Mouse (Mus musculus) ES-E14 (cell line): ENCODE data around the gene Fbxo22. TPM values are rescaled to one million over a fixed set of nuclear protein-coding genes. Genes with fewer than 3 reads are reported as not detected.
"Not testable (repeated sequence)": the region's sequence is repeated elsewhere in the genome, so short reads cannot be mapped to it uniquely, and the experiment has no call there.

ENCODE experiments used
- DNase-seq: peaks from one replicate; pipeline ENCODE4 v3.0.0-alpha.2; 2013; ENCODE audit warnings: low read depth, low spot score
- H3K27ac ChIP-seq: 2 replicates; pipeline ENCODE4 v1.5.1; 2012; ENCODE audit warnings: low read depth, mild to moderate bottlenecking, low read length, moderate library complexity, mixed read lengths; ENCODE audit not compliant: poor library complexity, insufficient read depth, severe bottlenecking
- H3K36me3 ChIP-seq: 2 replicates; pipeline ENCODE4 v1.6.1; 2012; ENCODE audit warnings: mild to moderate bottlenecking, low read length, moderate library complexity, mixed read lengths; ENCODE audit not compliant: control insufficient read depth, poor library complexity, insufficient read depth, severe bottlenecking
- H3K4me1 ChIP-seq, 2 experiments: fragments of 150-350 bp in 1 of 2; sonication (generic) in 1 of 2; 2 replicates each; pipeline ENCODE4 v1.6.1; 2012; ENCODE audit warnings: low read length in 2 of 2, mild to moderate bottlenecking in 1 of 2, mixed read lengths in 1 of 2; ENCODE audit not compliant: control insufficient read depth in 2 of 2, insufficient read depth in 2 of 2, poor library complexity in 1 of 2
- H3K4me3 ChIP-seq, 2 experiments: fragments of 150-350 bp in 1 of 2; sonication (generic) in 1 of 2; 2 replicates each; pipeline ENCODE4 v1.5.1; 2012; ENCODE audit warnings: low read length in 2 of 2, low read depth in 1 of 2, mild to moderate bottlenecking in 1 of 2, mixed read lengths in 1 of 2; ENCODE audit not compliant: insufficient read depth in 1 of 2, poor library complexity in 1 of 2, severe bottlenecking in 1 of 2
- H3K9ac ChIP-seq: 2 replicates; pipeline ENCODE4 v1.6.1; 2012; ENCODE audit warnings: low read depth, mild to moderate bottlenecking, low read length, mixed read lengths; ENCODE audit not compliant: poor library complexity, insufficient read depth, severe bottlenecking
- H3K9me3 ChIP-seq: fragments of 150-350 bp; sonication (generic); 2 replicates; pipeline ENCODE4 v1.6.1; 2012; ENCODE audit warnings: low read depth, mild to moderate bottlenecking, low read length; ENCODE audit not compliant: control insufficient read depth, insufficient read depth
- CHD2 ChIP-seq: IDR thresholded peaks from 2 replicates; pipeline ENCODE4 v1.6.1; 2014; ENCODE audit warnings: mild to moderate bottlenecking, low read depth, low read length, inconsistent platforms
- HCFC1 ChIP-seq: IDR thresholded peaks from 2 replicates; pipeline ENCODE4 v1.6.1; 2012; ENCODE audit warnings: low read length, inconsistent platforms, borderline replicate concordance; ENCODE audit not compliant: insufficient read depth
- MAFK ChIP-seq: IDR thresholded peaks from 2 replicates; pipeline ENCODE4 v1.6.1; 2014; ENCODE audit warnings: mild to moderate bottlenecking, low read depth, low read length, inconsistent platforms; ENCODE audit not compliant: insufficient read depth
- ZC3H11A ChIP-seq: IDR thresholded peaks from 2 replicates; pipeline ENCODE4 v1.6.1; 2012; ENCODE audit warnings: low read depth, mild to moderate bottlenecking, inconsistent platforms, low read length, borderline replicate concordance
- ZNF384 ChIP-seq: IDR thresholded peaks from 2 replicates; pipeline ENCODE4 v1.6.1; 2012; ENCODE audit warnings: low read depth, low read length, inconsistent platforms
- in situ Hi-C, 2 experiments: fragments of 600-800 bp; cut with MboI; formaldehyde crosslinking; loops; one replicate each; pipeline ENCODE4 v1.15.1; 2025; ENCODE audit warnings: low sequenced_read_pairs in 2 of 2, inconsistent platforms in 1 of 2; ENCODE audit not compliant: unreplicated experiment in 2 of 2
- total RNA-seq: library from RNA; depleted of rRNA; stranded (reverse); fragments of 300-350 nt; gene quantifications from 2 replicates; pipeline ENCODE4 v1.2.3, GENCODE M21; 2012

Gene Fbxo22
- total RNA-seq, 1 experiment, result 60.5 TPM

GRCm38 (mm10) chr9:55244079-55244478 lies 35.4 kb downstream of the Fbxo22 start:
- TF ChIP-seq ZNF384 (no peak), CHD2 (no peak), MAFK (no peak), ZC3H11A (no peak), HCFC1 (no peak)
- peaks cover 0 to 3% of the 10 kb centered on the region in 2 experiments; a peak in 1 of 4 replicates for H3K4me1 ChIP-seq
- in situ Hi-C loops, result no loop called here
- DNase-seq, result no peak
- H3K36me3 ChIP-seq, result no peaks in the 10 kb centered on the region
- no peak overlapping the region for H3K4me3 ChIP-seq
- H3K9ac ChIP-seq, result no peak overlapping the region
- no peak overlapping the region for H3K27ac ChIP-seq
- no peaks in the 10 kb centered on the region for H3K9me3 ChIP-seq

GRCm38 (mm10) chr9:55245057-55245750 lies 36.5 kb downstream of the Fbxo22 start:
- H3K27ac ChIP-seq, in situ Hi-C loops, H3K9me3 ChIP-seq, DNase-seq, H3K9ac ChIP-seq, H3K36me3 ChIP-seq, H3K4me1 ChIP-seq, H3K4me3 ChIP-seq: not testable (repeated sequence)

- Histone ChIP-seq H3K9ac (no peak overlapping the region), H3K4me3 (no peak overlapping the region), H3K4me1 (peaks cover 0 to 3% of the 10 kb centered on the region in 2 experiments; a peak in 1 of 4 replicates), H3K9me3 (no peaks in the 10 kb centered on the region), H3K36me3 (no peaks in the 10 kb centered on the region), H3K27ac (no peak overlapping the region)
- in situ Hi-C loops, result no loop called here
- no peak for DNase-seq
- no peak for TF ChIP-seq CHD2
- no peak for TF ChIP-seq ZC3H11A
- no peak for TF ChIP-seq MAFK
- no peak for TF ChIP-seq ZNF384
- no peak for TF ChIP-seq HCFC1
Measured at GRCm38 (mm10) chr9:55246440-55246839, 37.7 kb downstream of the Fbxo22 start.

GRCm38 (mm10) chr9:55246918-55247317 lies 38.2 kb downstream of the Fbxo22 start:
- Histone ChIP-seq H3K4me1 (peaks cover 0 to 2% of the 10 kb centered on the region in 2 experiments; a peak in 1 of 4 replicates), H3K36me3 (no peaks in the 10 kb centered on the region), H3K4me3 (no peak overlapping the region), H3K27ac (no peak overlapping the region), H3K9me3 (no peaks in the 10 kb centered on the region), H3K9ac (no peak overlapping the region)
- no peak for TF ChIP-seq HCFC1
- TF ChIP-seq CHD2, result no peak
- no peak for TF ChIP-seq ZC3H11A
- TF ChIP-seq MAFK, result no peak
- no peak for TF ChIP-seq ZNF384
- DNase-seq, result no peak
- in situ Hi-C loops, result no loop called here

- H3K9me3 ChIP-seq, result no peaks in the 10 kb centered on the region
- H3K36me3 ChIP-seq, result no peaks in the 10 kb centered on the region
- H3K27ac ChIP-seq, result no peak overlapping the region
- no peak for TF ChIP-seq ZC3H11A
- no peak for TF ChIP-seq CHD2
- TF ChIP-seq MAFK, result no peak
- no peak for TF ChIP-seq ZNF384
- no peak for TF ChIP-seq HCFC1
- in situ Hi-C loops, result no loop called here
- no peak for DNase-seq
- no peak overlapping the region for H3K4me3 ChIP-seq
- no peaks in the 10 kb centered on the region; a peak in 1 of 4 replicates for H3K4me1 ChIP-seq
- H3K9ac ChIP-seq, result no peak overlapping the region
Measured at GRCm38 (mm10) chr9:55248465-55248864, 39.7 kb downstream of the Fbxo22 start.
